Mouse (Mus musculus) brain, embryonic 14.5 days (tissue): ENCODE results near the gene Sertad3.

Source experiments
- CTCF ChIP-seq: fragments of 200-500 bp; IDR thresholded peaks from 2 replicates; pipeline ENCODE4 v1.5.1; 2012; ENCODE audit warnings: inconsistent platforms, mild to moderate bottlenecking, moderate library complexity, borderline replicate concordance; ENCODE audit not compliant: insufficient read depth, insufficient read length; ENCODE audit errors: extremely low read depth
- POLR2A ChIP-seq: fragments of 200-500 bp; IDR thresholded peaks from 2 replicates; pipeline ENCODE4 v1.6.1; 2012; ENCODE audit warnings: mild to moderate bottlenecking, inconsistent platforms, borderline replicate concordance; ENCODE audit not compliant: poor library complexity, insufficient read depth, insufficient read length, severe bottlenecking; ENCODE audit errors: extremely low read depth

DNA sequence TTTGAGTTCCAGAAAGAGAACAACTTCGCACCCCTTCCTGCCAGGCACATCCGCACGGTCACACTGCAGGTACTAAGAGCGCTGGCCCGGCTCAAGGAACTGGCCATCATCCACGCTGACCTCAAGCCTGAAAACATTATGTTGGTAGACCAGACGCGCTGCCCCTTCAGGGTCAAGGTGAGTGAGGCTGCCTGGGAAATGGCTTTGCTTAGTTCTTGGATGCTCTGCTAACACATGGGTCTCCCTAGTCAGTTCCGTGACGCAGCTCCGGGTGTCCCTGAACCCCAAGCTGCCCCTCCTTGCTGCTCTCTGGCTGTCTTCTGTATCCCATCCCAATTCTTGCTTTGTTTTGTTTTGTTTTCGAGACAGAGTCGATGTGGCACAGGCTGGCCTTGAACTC is 50.2 kb downstream of the Sertad3 start:
- TF ChIP-seq CTCF: no peak
- no peak for TF ChIP-seq POLR2A
